Mouse (Mus musculus): ENCODE data around the gene Ccs. TPM values are rescaled to one million over a fixed set of nuclear protein-coding genes. Genes with fewer than 3 reads are reported as not detected.

Ccs gene
- 48.0 and 51.2 TPM in 2 replicates for polyA plus RNA-seq (2015; fragmentation: Nextera tagmentation; extraction: Ambion mirVana)

GRCm38 (mm10) chr19:4839149-4839548 lies at the start of gene Ccs, which contains the start of gene Ccdc87:
Ccs (minus strand) TSS chr19:4839332.
Ccdc87 (plus strand) TSS chr19:4839366.

GRCm38 (mm10) chr19:4878405-4879323 lies 39.5 kb upstream of the Ccs start, which contains the start of gene Zdhhc24:
Zdhhc24 (plus strand) TSS chr19:4878668.

GRCm38 (mm10) chr19:4877785-4878184 lies 38.7 kb upstream of the Ccs start, which contains the start of gene Actn3:
Actn3 (minus strand) TSS chr19:4877909.

GRCm38 (mm10) chr19:4854552-4855469 lies 15.7 kb upstream of the Ccs start, which contains the start of gene Ctsf:
Ctsf (plus strand) TSS chr19:4855130.

DNA sequence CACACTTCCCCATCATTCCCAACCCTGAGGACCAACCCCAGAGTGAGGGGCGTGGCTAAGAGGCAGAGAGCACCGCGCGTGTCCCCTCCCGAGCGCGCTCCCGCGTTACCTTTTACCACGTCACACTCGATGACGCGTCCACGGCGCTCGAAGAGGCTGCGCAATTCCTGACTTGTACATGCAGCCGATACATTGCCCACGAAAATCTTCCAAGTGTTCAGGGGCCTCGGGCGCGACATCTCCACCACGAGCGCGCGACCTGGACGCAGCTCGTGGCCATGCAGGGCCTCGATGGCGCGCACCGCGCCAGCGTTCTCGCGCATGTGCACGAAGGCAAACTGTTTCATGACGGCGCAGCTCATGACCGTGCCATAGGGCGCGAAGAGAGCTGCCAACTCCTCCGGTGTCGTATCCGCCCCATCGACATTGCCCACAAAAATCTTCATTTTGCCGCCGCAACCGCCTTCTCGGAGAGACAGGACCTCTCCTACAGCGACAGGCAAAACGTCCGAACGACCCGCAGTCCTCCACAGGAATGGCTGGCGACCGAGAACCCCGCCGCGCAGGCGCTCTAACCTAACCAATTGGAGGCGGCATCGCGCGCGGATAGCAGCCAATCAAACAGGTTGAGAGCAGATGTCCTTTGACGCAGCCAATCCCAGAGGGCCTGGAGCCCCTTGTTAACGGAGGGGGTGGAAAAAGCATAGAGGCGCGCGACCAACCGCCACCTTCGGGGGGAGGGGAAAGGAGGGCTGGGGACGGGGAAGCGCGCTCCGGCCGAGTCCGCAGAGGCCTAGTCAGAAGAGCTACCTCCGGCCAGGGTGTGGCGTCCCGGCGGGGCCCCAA lies 27.8 kb downstream of the Ccs start, which contains the start of the genes Gm21992 and Rbm14:
Gm21992 (minus strand) TSS at position 550 of the 846 bp plus-strand sequence.
Rbm14 (minus strand) TSS at position 572 of the 846 bp plus-strand sequence.

GRCm38 (mm10) chr19:4793831-4794422 lies 45.2 kb downstream of the Ccs start, which contains the start of gene Rbm4:
Rbm4 (minus strand) TSS chr19:4793901.

Other genes with a start within 250 kb of the Ccs start
- 16.6 and 20.1 TPM in 2 replicates for gene Lrfn4, start 223.7 kb downstream of the Ccs start, polyA plus RNA-seq (2015; fragmentation: Nextera tagmentation; extraction: Ambion mirVana)
- gene Rce1, start 213.7 kb downstream of the Ccs start, polyA plus RNA-seq (2015; fragmentation: Nextera tagmentation; extraction: Ambion mirVana), result 41.3 and 46.2 TPM in 2 replicates
- 5.4 and 5.9 TPM in 2 replicates for gene Gm960, start 140.7 kb downstream of the Ccs start, polyA plus RNA-seq (2015; fragmentation: Nextera tagmentation; extraction: Ambion mirVana)
- gene Sptbn2, start 128.2 kb downstream of the Ccs start, polyA plus RNA-seq (2015; fragmentation: Nextera tagmentation; extraction: Ambion mirVana), result 11.6 and 16.4 TPM in 2 replicates
- gene Rbm4b, start 82.8 kb downstream of the Ccs start, polyA plus RNA-seq (2015; fragmentation: Nextera tagmentation; extraction: Ambion mirVana), result 68.3 and 75.8 TPM in 2 replicates
- gene Rbm4, start 45.4 kb downstream of the Ccs start, polyA plus RNA-seq (2015; fragmentation: Nextera tagmentation; extraction: Ambion mirVana), result 36.2 and 38.3 TPM in 2 replicates
- gene Gm21992, start 27.7 kb downstream of the Ccs start, polyA plus RNA-seq (2015; fragmentation: Nextera tagmentation; extraction: Ambion mirVana), result 14.4 and 24.3 TPM in 2 replicates
- gene Rbm14, start 27.7 kb downstream of the Ccs start, polyA plus RNA-seq (2015; fragmentation: Nextera tagmentation; extraction: Ambion mirVana), result 32.0 and 33.3 TPM in 2 replicates
- 0.63 and 0.85 TPM in 2 replicates for gene Ccdc87, start within 50 bp of the Ccs start, polyA plus RNA-seq (2015; fragmentation: Nextera tagmentation; extraction: Ambion mirVana)
- 92.7 and 98.1 TPM in 2 replicates for gene Ctsf, start 15.8 kb upstream of the Ccs start, polyA plus RNA-seq (2015; fragmentation: Nextera tagmentation; extraction: Ambion mirVana)
- gene Actn3, start 38.6 kb upstream of the Ccs start, polyA plus RNA-seq (2015; fragmentation: Nextera tagmentation; extraction: Ambion mirVana), result 3.9 and 5.1 TPM in 2 replicates
- gene Zdhhc24, start 39.3 kb upstream of the Ccs start, polyA plus RNA-seq (2015; fragmentation: Nextera tagmentation; extraction: Ambion mirVana), result 18.3 and 20.1 TPM in 2 replicates
- 8.7 and 8.8 TPM in 2 replicates for gene Bbs1, start 67.3 kb upstream of the Ccs start, polyA plus RNA-seq (2015; fragmentation: Nextera tagmentation; extraction: Ambion mirVana)
- 66.6 and 67.5 TPM in 2 replicates for gene Dpp3, start 89.0 kb upstream of the Ccs start, polyA plus RNA-seq (2015; fragmentation: Nextera tagmentation; extraction: Ambion mirVana)
- 10.4 and 12.1 TPM in 2 replicates for gene Peli3, start 103.8 kb upstream of the Ccs start, polyA plus RNA-seq (2015; fragmentation: Nextera tagmentation; extraction: Ambion mirVana)
- 116 and 126 TPM in 2 replicates for gene Mrpl11, start 122.8 kb upstream of the Ccs start, polyA plus RNA-seq (2015; fragmentation: Nextera tagmentation; extraction: Ambion mirVana)
- 0.28 and 0.39 TPM in 2 replicates for gene Npas4, start 151.0 kb upstream of the Ccs start, polyA plus RNA-seq (2015; fragmentation: Nextera tagmentation; extraction: Ambion mirVana)
- gene Slc29a2, start 184.5 kb upstream of the Ccs start, polyA plus RNA-seq (2015; fragmentation: Nextera tagmentation; extraction: Ambion mirVana), result 17.8 and 18.5 TPM in 2 replicates
- 166 and 173 TPM in 2 replicates for gene B4gat1, start 199.5 kb upstream of the Ccs start, polyA plus RNA-seq (2015; fragmentation: Nextera tagmentation; extraction: Ambion mirVana)
- 1.7 and 2.2 TPM in 2 replicates for gene AC124502.3, start 199.6 kb upstream of the Ccs start, polyA plus RNA-seq (2015; fragmentation: Nextera tagmentation; extraction: Ambion mirVana)
- gene Brms1, start 202.0 kb upstream of the Ccs start, polyA plus RNA-seq (2015; fragmentation: Nextera tagmentation; extraction: Ambion mirVana), result 14.2 and 14.9 TPM in 2 replicates
- gene Rin1, start 211.1 kb upstream of the Ccs start, polyA plus RNA-seq (2015; fragmentation: Nextera tagmentation; extraction: Ambion mirVana), result 0.55 and 0.71 TPM in 2 replicates
- 17.4 and 19.4 TPM in 2 replicates for gene Cd248, start 228.7 kb upstream of the Ccs start, polyA plus RNA-seq (2015; fragmentation: Nextera tagmentation; extraction: Ambion mirVana)
- 63.2 and 66.9 TPM in 2 replicates for gene Tmem151a, start 246.2 kb upstream of the Ccs start, polyA plus RNA-seq (2015; fragmentation: Nextera tagmentation; extraction: Ambion mirVana)
- gene Yif1a, start 249.2 kb upstream of the Ccs start, polyA plus RNA-seq (2015; fragmentation: Nextera tagmentation; extraction: Ambion mirVana), result 72.6 and 73.4 TPM in 2 replicates